Mouse (Mus musculus) bone marrow, adult 2 months (tissue): ENCODE results near the gene Prrc2a. TPM values are rescaled to one million over a fixed set of nuclear protein-coding genes. Genes with fewer than 3 reads are reported as not detected.
A peak's percentile ranks its signal among the peaks of the same experiment; 100 is the strongest.

ENCODE experiments used
- H3K27ac ChIP-seq: fragments of 200-500 bp; 2 replicates; pipeline ENCODE4 v1.5.1; 2012; ENCODE audit warnings: low read depth, mild to moderate bottlenecking, control low read depth, inconsistent platforms, low read length; ENCODE audit not compliant: control insufficient read depth, poor library complexity, insufficient read depth
- H3K4me1 ChIP-seq: fragments of 200-500 bp; 2 replicates; pipeline ENCODE4 v1.6.1; 2011; ENCODE audit warnings: low read length; ENCODE audit not compliant: control insufficient read depth, insufficient read depth
- H3K4me3 ChIP-seq: fragments of 200-500 bp; replicated peaks from 2 replicates; pipeline ENCODE3; 2011; ENCODE audit warnings: mild to moderate bottlenecking, low read depth, low read length, control low read depth; ENCODE audit not compliant: control insufficient read depth
- CTCF ChIP-seq: fragments of 200-500 bp; IDR thresholded peaks from 2 replicates; pipeline ENCODE4 v1.5.1; 2011; ENCODE audit warnings: low read length, control low read depth; ENCODE audit not compliant: control insufficient read depth, insufficient read depth
- POLR2A ChIP-seq: fragments of 200-500 bp; IDR thresholded peaks from 2 replicates; pipeline ENCODE4 v1.6.1; 2011; ENCODE audit warnings: low read depth, mild to moderate bottlenecking, control low read depth, low read length, borderline replicate concordance; ENCODE audit not compliant: control insufficient read depth
- WGBS: fragments of 180-500 bp; shearing (Covaris S2); methylation state at CpG from one replicate; pipeline ENCODE4 v1.1.7; 2018; 5-methylcytosine and 5-hydroxymethylcytosine counted together
- polyA plus RNA-seq: library from polyadenylated mRNA; stranded (reverse); fragments of >200 nt; gene quantifications from 2 replicates; pipeline ENCODE4 v1.2.4, GENCODE M21; 2011; ENCODE audit warnings: low replicate concordance; ENCODE audit not compliant: missing spikeins, insufficient read depth, insufficient read length

Gene Prrc2a
- polyA plus RNA-seq, 1 experiment = 208 TPM

- no peak overlapping the region for H3K27ac ChIP-seq
- H3K4me3 ChIP-seq = no peak overlapping the region
- no peaks in the 10 kb centered on the region; the same call in 1 of the 2 replicates for H3K4me1 ChIP-seq
- 90% methylated on average over 16 of the region's 16 CpGs for WGBS
- TF ChIP-seq POLR2A = no peak
- TF ChIP-seq CTCF = no peak
These were observed 24.2 kb downstream of the Prrc2a start for GRCm38 (mm10) chr17:35140490-35140996.

- Histone ChIP-seq H3K4me3 (no peak overlapping the region), H3K27ac (no peak overlapping the region), H3K4me1 (no peaks in the 10 kb centered on the region; the same call in 1 of the 2 replicates)
- 87% methylated on average over 3 of the region's 3 CpGs for WGBS
- no peak for TF ChIP-seq POLR2A
- no peak for TF ChIP-seq CTCF
These were observed 25.4 kb downstream of the Prrc2a start for GRCm38 (mm10) chr17:35139269-35139668.

DNA sequence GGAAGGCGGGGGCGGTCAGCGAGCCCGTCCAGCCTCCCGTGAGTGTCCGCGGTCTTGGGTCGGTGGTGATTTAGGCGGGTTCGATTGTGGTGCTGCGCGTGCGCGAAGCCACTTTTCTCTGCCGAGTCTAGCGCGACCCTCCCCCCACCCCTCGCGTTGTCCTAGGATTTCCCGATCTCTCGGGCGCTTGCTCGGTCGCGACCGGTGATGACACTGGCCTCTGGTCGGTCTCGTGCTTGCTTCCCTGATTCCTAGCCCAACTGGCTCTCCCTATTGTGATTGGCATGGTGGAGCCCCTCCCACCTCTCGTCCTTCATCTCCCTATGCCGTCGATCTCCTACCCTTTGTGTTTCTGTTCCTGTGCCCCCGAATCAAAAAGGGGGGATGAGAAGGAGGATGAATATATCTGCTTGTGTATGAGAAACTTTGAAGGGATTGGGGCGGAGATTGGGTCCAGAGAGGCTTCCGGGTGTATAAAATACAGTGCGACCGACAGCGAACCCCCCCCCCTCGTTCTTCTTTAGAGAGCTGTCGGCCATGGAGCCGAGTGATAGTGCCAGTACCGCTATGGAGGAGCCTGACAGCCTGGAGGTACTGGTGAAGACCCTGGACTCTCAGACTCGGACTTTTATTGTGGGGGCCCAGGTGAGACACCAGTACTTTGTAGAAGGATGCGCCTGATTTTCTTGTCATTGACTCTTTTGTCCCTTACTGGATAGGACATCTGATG, 28.9 kb downstream of the Prrc2a start:
- Histone ChIP-seq H3K4me3 (peak overlapping the region; percentile 97), H3K4me1 (no peaks in the 10 kb centered on the region; the same call in 1 of the 2 replicates), H3K27ac (peak overlapping the region; percentile 96)
- TF ChIP-seq CTCF (no peak), POLR2A (no peak)
- WGBS = under 1% methylated on average over 43 of the region's 43 CpGs

DNA sequence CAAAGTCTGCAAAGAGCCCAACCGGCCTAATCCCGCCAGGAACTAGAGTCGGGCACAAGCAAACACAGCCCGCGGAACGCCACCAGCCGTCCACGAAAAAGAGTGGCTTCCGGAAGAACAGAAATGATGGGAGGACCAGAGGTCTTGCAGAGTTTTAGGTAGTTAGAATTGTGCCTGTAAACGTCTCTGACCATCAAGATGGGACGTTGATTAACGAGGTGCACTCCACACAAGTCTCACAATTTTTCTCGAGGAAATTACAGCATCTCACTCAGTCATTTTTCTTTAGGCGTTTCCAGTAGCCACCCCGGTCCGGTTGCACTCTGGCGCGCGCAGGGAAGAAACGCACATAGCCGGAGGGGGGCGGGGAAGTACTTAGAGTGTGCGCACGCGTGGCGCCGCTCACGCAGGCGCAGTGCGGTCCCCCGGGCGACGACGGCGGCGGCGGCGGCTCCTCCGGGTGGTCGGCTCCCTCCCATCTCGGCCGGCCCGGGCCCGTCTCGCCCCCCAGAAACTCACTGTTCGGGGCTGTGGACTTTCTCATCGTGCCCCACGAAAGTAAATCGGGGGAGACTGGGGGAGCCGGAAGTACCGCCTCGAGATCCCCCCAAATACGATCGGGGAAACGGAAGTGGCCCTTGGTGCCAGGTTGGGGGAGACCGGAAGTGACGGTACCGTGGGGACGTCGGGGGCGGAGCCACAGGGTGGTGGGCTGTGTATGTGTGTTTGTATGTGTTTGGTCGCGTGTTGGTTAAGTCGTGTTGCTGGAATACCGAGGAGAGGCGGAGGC, 29.7 kb downstream of the Prrc2a start, which contains the start of gene Bag6:
Gene Bag6, plus strand, starts transcription at position 378 of the 790 bp plus-strand sequence.
- TF ChIP-seq POLR2A (peak; percentile 21; the same call in 1 of the 2 replicates), CTCF (no peak)
- Histone ChIP-seq H3K4me3 (peak within 1 kb of the TSS; percentile 97), H3K27ac (peak within 1 kb of the TSS; percentile 96), H3K4me1 (no peaks in the 10 kb centered on the region; the same call in 1 of the 2 replicates)
- under 1% methylated on average over 66 of the region's 66 CpGs for WGBS

DNA sequence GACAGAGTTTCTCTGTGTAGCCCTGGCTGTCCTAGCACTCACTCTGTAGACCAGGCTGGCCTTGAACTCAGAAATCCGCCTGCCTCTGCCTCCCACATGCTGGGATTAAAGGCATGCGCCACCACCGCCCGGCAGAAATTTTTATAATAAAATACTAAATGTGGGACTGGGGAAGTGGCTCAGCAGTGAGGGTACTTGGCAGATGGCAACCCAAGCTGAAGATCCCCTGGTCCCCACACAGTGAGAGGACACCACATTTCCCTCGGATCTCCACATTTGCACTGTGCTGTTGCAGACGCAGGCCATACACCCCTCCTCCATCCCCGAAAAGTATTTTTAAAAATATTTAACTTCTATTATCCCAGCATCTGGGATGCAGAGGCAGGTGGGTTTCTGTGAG, 31.2 kb downstream of the Prrc2a start:
- TF ChIP-seq CTCF (no peak), POLR2A (no peak)
- Histone ChIP-seq H3K4me1 (no peaks in the 10 kb centered on the region; the same call in 1 of the 2 replicates), H3K4me3 (no peak overlapping the region), H3K27ac (no peak overlapping the region)
- 90% methylated on average over 7 of the region's 7 CpGs for WGBS

DNA sequence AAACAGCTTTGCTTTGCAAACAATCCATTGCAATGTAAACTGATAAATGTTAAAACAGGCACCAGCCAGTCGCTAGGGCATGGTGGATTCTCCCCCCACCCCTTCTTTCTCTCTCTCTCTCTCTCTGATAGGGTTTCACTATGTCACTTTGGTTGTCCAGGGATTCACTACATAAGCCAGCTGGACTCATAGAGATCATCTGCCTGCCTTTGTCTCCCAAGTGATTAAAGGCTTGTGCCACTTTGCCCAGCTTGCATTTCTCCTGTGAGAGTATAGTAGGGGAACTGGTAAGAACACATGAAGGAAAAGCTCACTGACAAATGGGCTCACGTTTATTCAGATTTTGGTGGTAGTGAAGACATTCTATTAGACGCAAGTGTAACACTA, 32.5 kb downstream of the Prrc2a start:
- Histone ChIP-seq H3K4me3 (no peak overlapping the region), H3K27ac (no peak overlapping the region), H3K4me1 (no peaks in the 10 kb centered on the region; the same call in 1 of the 2 replicates)
- WGBS = 86% methylated on average over 3 of the region's 3 CpGs
- TF ChIP-seq POLR2A (no peak), CTCF (no peak)

- Histone ChIP-seq H3K27ac (no peak within 1 kb of the TSS), H3K4me3 (no peak within 1 kb of the TSS), H3K4me1 (no peaks in the 10 kb centered on the region; the same call in 1 of the 2 replicates)
- 81% methylated on average over 15 of the region's 15 CpGs for WGBS
- TF ChIP-seq POLR2A (no peak), CTCF (no peak)
These were observed 33.1 kb downstream of the Prrc2a start, which contains the start of gene Apom for GRCm38 (mm10) chr17:35131500-35132173. Apom (minus strand) TSS chr17:35132050.
